Mouse (Mus musculus): ENCODE data around the gene Lin28b. TPM values are rescaled to one million over a fixed set of nuclear protein-coding genes. Genes with fewer than 3 reads are reported as not detected.

Gene Lin28b
- 42.2 and 52.5 TPM in 2 replicates for polyA plus RNA-seq (2016; fragmentation: Nextera tagmentation; extraction: Ambion mirVana)

GRCm38 (mm10) chr10:45485761-45486602 lies at the start of gene Lin28b:
TSS of gene Lin28b (minus strand) at chr10:45486395.
- DNase-seq (ENCODE audit: low spot score) = peak; percentile 91
- peaks cover 7% of the 10 kb centered on the region for H3K27me3 ChIP-seq (replicated peaks; ENCODE audit: low read depth, poor library complexity, severe bottlenecking)
- H3K4me1 ChIP-seq = peaks cover 12% of the 10 kb centered on the region
- peak within 1 kb of the TSS; percentile 94 for H3K27ac ChIP-seq (replicated peaks)
- H3K36me3 ChIP-seq (replicated peaks) = no peaks in the 10 kb centered on the region
- H3K4me3 ChIP-seq = peak within 1 kb of the TSS; percentile 85
- under 1% methylated on average over 139 of the region's 139 CpGs for WGBS
- H3K9me3 ChIP-seq = no peaks in the 10 kb centered on the region

- DNase-seq (ENCODE audit: low spot score) = no peak
- 71% methylated on average over 2 of the region's 2 CpGs for WGBS
- Histone ChIP-seq H3K4me1 (no peaks in the 10 kb centered on the region), H3K36me3 (replicated peaks) (no peaks in the 10 kb centered on the region), H3K9me3 (no peaks in the 10 kb centered on the region), H3K27ac (replicated peaks) (no peak overlapping the region), H3K4me3 (no peak overlapping the region), H3K27me3 (replicated peaks; ENCODE audit: low read depth, poor library complexity, severe bottlenecking) (no peaks in the 10 kb centered on the region)
Measured at GRCm38 (mm10) chr10:45511764-45512163, 25.6 kb upstream of the Lin28b start.

GRCm38 (mm10) chr10:45510662-45511061 lies 24.5 kb upstream of the Lin28b start:
- DNase-seq (ENCODE audit: low spot score) = no peak
- H3K27me3 ChIP-seq (replicated peaks; ENCODE audit: low read depth, poor library complexity, severe bottlenecking) = no peaks in the 10 kb centered on the region
- H3K27ac ChIP-seq (replicated peaks) = no peak overlapping the region
- no peaks in the 10 kb centered on the region for H3K4me1 ChIP-seq
- H3K4me3 ChIP-seq = no peak overlapping the region
- no peaks in the 10 kb centered on the region for H3K36me3 ChIP-seq (replicated peaks)
- WGBS = 87% methylated on average over 3 of the region's 3 CpGs
- H3K9me3 ChIP-seq = no peaks in the 10 kb centered on the region

- no peaks in the 10 kb centered on the region for H3K27me3 ChIP-seq (replicated peaks; ENCODE audit: low read depth, poor library complexity, severe bottlenecking)
- no peaks in the 10 kb centered on the region for H3K36me3 ChIP-seq (replicated peaks)
- no peaks in the 10 kb centered on the region for H3K4me1 ChIP-seq
- no peaks in the 10 kb centered on the region for H3K9me3 ChIP-seq
- 93% methylated on average over 1 of the region's 1 CpGs for WGBS
- DNase-seq (ENCODE audit: low spot score) = no peak
- H3K4me3 ChIP-seq = no peak overlapping the region
- H3K27ac ChIP-seq (replicated peaks) = no peak overlapping the region
Measured at GRCm38 (mm10) chr10:45500259-45500658, 14.1 kb upstream of the Lin28b start.

- DNase-seq (ENCODE audit: low spot score) = no peak
- peak overlapping the region; percentile 94 for H3K27ac ChIP-seq (replicated peaks)
- H3K4me3 ChIP-seq = peak overlapping the region; percentile 85
- under 1% methylated on average over 40 of the region's 40 CpGs for WGBS
- H3K4me1 ChIP-seq = peaks cover 12% of the 10 kb centered on the region
- H3K9me3 ChIP-seq = no peaks in the 10 kb centered on the region
- H3K36me3 ChIP-seq (replicated peaks) = no peaks in the 10 kb centered on the region
- H3K27me3 ChIP-seq (replicated peaks; ENCODE audit: low read depth, poor library complexity, severe bottlenecking) = peaks cover 7% of the 10 kb centered on the region
Measured at GRCm38 (mm10) chr10:45486603-45486946, 380 bp upstream of the Lin28b start.

- no peaks in the 10 kb centered on the region for H3K36me3 ChIP-seq (replicated peaks)
- WGBS = under 1% methylated on average over 32 of the region's 32 CpGs
- H3K4me1 ChIP-seq = peaks cover 12% of the 10 kb centered on the region
- H3K9me3 ChIP-seq = no peaks in the 10 kb centered on the region
- no peak for DNase-seq (ENCODE audit: low spot score)
- peak overlapping the region; percentile 94 for H3K27ac ChIP-seq (replicated peaks)
- peaks cover 7% of the 10 kb centered on the region for H3K27me3 ChIP-seq (replicated peaks; ENCODE audit: low read depth, poor library complexity, severe bottlenecking)
- peak overlapping the region; percentile 85 for H3K4me3 ChIP-seq
Measured at GRCm38 (mm10) chr10:45485226-45485760, 902 bp downstream of the Lin28b start.

GRCm38 (mm10) chr10:45483210-45483609 lies 3.0 kb downstream of the Lin28b start:
- no peaks in the 10 kb centered on the region for H3K9me3 ChIP-seq
- 59% methylated on average over 2 of the region's 2 CpGs for WGBS
- H3K4me3 ChIP-seq = no peak overlapping the region
- no peak overlapping the region for H3K27ac ChIP-seq (replicated peaks)
- H3K27me3 ChIP-seq (replicated peaks; ENCODE audit: low read depth, poor library complexity, severe bottlenecking) = peaks cover 7% of the 10 kb centered on the region
- DNase-seq (ENCODE audit: low spot score) = peak; percentile 55
- H3K4me1 ChIP-seq = peaks cover 12% of the 10 kb centered on the region
- no peaks in the 10 kb centered on the region for H3K36me3 ChIP-seq (replicated peaks)

- Histone ChIP-seq H3K27me3 (replicated peaks; ENCODE audit: low read depth, poor library complexity, severe bottlenecking) (no peaks in the 10 kb centered on the region), H3K9me3 (no peaks in the 10 kb centered on the region), H3K4me3 (peak overlapping the region; percentile 59), H3K4me1 (peaks cover 41% of the 10 kb centered on the region), H3K36me3 (replicated peaks) (no peaks in the 10 kb centered on the region), H3K27ac (replicated peaks) (peak overlapping the region; percentile 85)
- WGBS = under 1% methylated on average over 21 of the region's 21 CpGs
- peak; percentile 68 for DNase-seq (ENCODE audit: low spot score)
Measured at GRCm38 (mm10) chr10:45473663-45474333, 12.4 kb downstream of the Lin28b start.

GRCm38 (mm10) chr10:45473143-45473484 lies 13.1 kb downstream of the Lin28b start:
- WGBS = 2% methylated on average over 5 of the region's 5 CpGs
- peaks cover 43% of the 10 kb centered on the region for H3K4me1 ChIP-seq
- H3K27ac ChIP-seq (replicated peaks) = peak overlapping the region; percentile 85
- no peaks in the 10 kb centered on the region for H3K9me3 ChIP-seq
- no peaks in the 10 kb centered on the region for H3K36me3 ChIP-seq (replicated peaks)
- no peaks in the 10 kb centered on the region for H3K27me3 ChIP-seq (replicated peaks; ENCODE audit: low read depth, poor library complexity, severe bottlenecking)
- peak; percentile 44 for DNase-seq (ENCODE audit: low spot score)
- H3K4me3 ChIP-seq = peak overlapping the region; percentile 59

GRCm38 (mm10) chr10:45472431-45473142 lies 13.6 kb downstream of the Lin28b start:
- H3K36me3 ChIP-seq (replicated peaks) = no peaks in the 10 kb centered on the region
- H3K4me1 ChIP-seq = peaks cover 47% of the 10 kb centered on the region
- 2% methylated on average over 6 of the region's 6 CpGs for WGBS
- no peaks in the 10 kb centered on the region for H3K9me3 ChIP-seq
- H3K4me3 ChIP-seq = peak overlapping the region; percentile 59
- no peaks in the 10 kb centered on the region for H3K27me3 ChIP-seq (replicated peaks; ENCODE audit: low read depth, poor library complexity, severe bottlenecking)
- DNase-seq (ENCODE audit: low spot score) = no peak
- H3K27ac ChIP-seq (replicated peaks) = peak overlapping the region; percentile 85; the same call in 1 of the 2 replicates

- Histone ChIP-seq H3K27me3 (replicated peaks; ENCODE audit: low read depth, poor library complexity, severe bottlenecking) (no peaks in the 10 kb centered on the region), H3K9me3 (no peaks in the 10 kb centered on the region), H3K36me3 (replicated peaks) (no peaks in the 10 kb centered on the region; the same call in 1 of the 2 replicates), H3K4me3 (peak overlapping the region; percentile 71), H3K4me1 (peaks cover 57% of the 10 kb centered on the region), H3K27ac (replicated peaks) (peak overlapping the region; percentile 97)
- peak; percentile 41 for DNase-seq (ENCODE audit: low spot score)
- WGBS = 16% methylated on average over 3 of the region's 3 CpGs
Measured at GRCm38 (mm10) chr10:45471321-45471720, 14.9 kb downstream of the Lin28b start.

- no peak for DNase-seq (ENCODE audit: low spot score)
- peaks cover 59% of the 10 kb centered on the region for H3K4me1 ChIP-seq
- WGBS = 1% methylated on average over 13 of the region's 13 CpGs
- H3K36me3 ChIP-seq (replicated peaks) = no peaks in the 10 kb centered on the region; the same call in 1 of the 2 replicates
- no peaks in the 10 kb centered on the region for H3K27me3 ChIP-seq (replicated peaks; ENCODE audit: low read depth, poor library complexity, severe bottlenecking)
- H3K27ac ChIP-seq (replicated peaks) = peak overlapping the region; percentile 97
- H3K9me3 ChIP-seq = no peaks in the 10 kb centered on the region
- H3K4me3 ChIP-seq = peak overlapping the region; percentile 71
Measured at GRCm38 (mm10) chr10:45470079-45470739, 16.0 kb downstream of the Lin28b start.
